Mouse (Mus musculus): ENCODE measurements around the gene Il2. TPM values are rescaled to one million over a fixed set of nuclear protein-coding genes. Genes with fewer than 3 reads are reported as not detected.

Gene Il2
- polyA plus RNA-seq, 1 experiment from 2014 or later = 0.23 TPM

Other genes starting within 250 kb of the Il2 start
- gene Adad1, start 62.4 kb downstream of the Il2 start, polyA plus RNA-seq (2015; fragmentation: Nextera tagmentation; extraction: Ambion mirVana) = 0.49 TPM in 1 of 2 replicates, not detected in the other
- gene Il21, start 106.7 kb upstream of the Il2 start, polyA plus RNA-seq (2015; fragmentation: Nextera tagmentation; extraction: Ambion mirVana) = not detected in 2 replicates
- 4.4 and 4.7 TPM in 2 replicates for gene Bbs12, start 186.6 kb upstream of the Il2 start, polyA plus RNA-seq (2015; fragmentation: Nextera tagmentation; extraction: Ambion mirVana)
- gene Cetn4, start 186.7 kb upstream of the Il2 start, polyA plus RNA-seq (2015; fragmentation: Nextera tagmentation; extraction: Ambion mirVana) = 3.3 and 3.6 TPM in 2 replicates
- 0.63 and 1.1 TPM in 2 replicates for gene Fgf2, start 222.4 kb upstream of the Il2 start, polyA plus RNA-seq (2015; fragmentation: Nextera tagmentation; extraction: Ambion mirVana)